Mouse (Mus musculus) heart, embryonic 11.5 days (tissue): ENCODE measurements around the gene Frmd7. TPM values are rescaled to one million over a fixed set of nuclear protein-coding genes. Genes with fewer than 3 reads are reported as not detected.

Source experiments
- polyA plus RNA-seq: library from polyadenylated mRNA; unstranded; fragments of >200 nt; fragmentation: Nextera tagmentation; extraction: Ambion mirVana; gene quantifications from 2 replicates; pipeline ENCODE4 v1.2.1, GENCODE M21; 2014

Gene Frmd7
- polyA plus RNA-seq, 1 experiment from 2014 or later = not detected

Other genes starting within 250 kb of the Frmd7 start
- 10.2 and 12.1 TPM in 2 replicates for gene Stk26, start 101.7 kb downstream of the Frmd7 start, polyA plus RNA-seq
- 30.9 and 32.5 TPM in 2 replicates for gene Rap2c, start 75.3 kb upstream of the Frmd7 start, polyA plus RNA-seq